Mouse (Mus musculus): ENCODE data around the gene Ints1. TPM values are rescaled to one million over a fixed set of nuclear protein-coding genes. Genes with fewer than 3 reads are reported as not detected.

The Ints1 gene
- 40.0 and 43.6 TPM in 2 replicates for polyA plus RNA-seq (2011; ENCODE audit: insufficient read length, low read depth, missing spikeins)

GRCm38 (mm10) chr5:139775216-139775926 lies at the start of gene Ints1:
Gene Ints1 (minus strand): TSS chr5:139775674.
- Histone ChIP-seq H3K27ac (ENCODE audit: insufficient read depth, low read length) (no peak within 1 kb of the TSS), H3K4me3 (ENCODE audit: insufficient read depth, low read length) (peak within 1 kb of the TSS; percentile 87), H3K4me1 (ENCODE audit: control insufficient read depth, insufficient read depth, low read length) (0 out of 2 replicates have a peak, but pooled peaks cover 4% of the 10 kb centered on the region)
- peak; percentile 73 for TF ChIP-seq POLR2A (IDR thresholded peaks at IDR 0.05; ENCODE audit: low read depth, low read length)
- TF ChIP-seq CTCF (IDR thresholded peaks at IDR 0.05; ENCODE audit: borderline replicate concordance, insufficient read depth, low read length): peak; percentile 88

- no peak for TF ChIP-seq CTCF (IDR thresholded peaks at IDR 0.05; ENCODE audit: borderline replicate concordance, insufficient read depth, low read length)
- TF ChIP-seq POLR2A (IDR thresholded peaks at IDR 0.05; ENCODE audit: low read depth, low read length): no peak
- Histone ChIP-seq H3K4me1 (ENCODE audit: control insufficient read depth, insufficient read depth, low read length) (peaks cover 6% of the 10 kb centered on the region; the same call in 1 of the 2 replicates), H3K27ac (ENCODE audit: insufficient read depth, low read length) (no peak overlapping the region), H3K4me3 (ENCODE audit: insufficient read depth, low read length) (no peak overlapping the region)
Observed at GRCm38 (mm10) chr5:139824531-139824930, 49.1 kb upstream of the Ints1 start.

- Histone ChIP-seq H3K4me3 (ENCODE audit: insufficient read depth, low read length) (no peak overlapping the region), H3K4me1 (ENCODE audit: control insufficient read depth, insufficient read depth, low read length) (peaks cover 6% of the 10 kb centered on the region; the same call in 1 of the 2 replicates), H3K27ac (ENCODE audit: insufficient read depth, low read length) (no peak overlapping the region)
- no peak for TF ChIP-seq CTCF (IDR thresholded peaks at IDR 0.05; ENCODE audit: borderline replicate concordance, insufficient read depth, low read length)
- TF ChIP-seq POLR2A (IDR thresholded peaks at IDR 0.05; ENCODE audit: low read depth, low read length): no peak
Observed at GRCm38 (mm10) chr5:139821466-139822459, 46.3 kb upstream of the Ints1 start.

GRCm38 (mm10) chr5:139819538-139820181 lies 44.2 kb upstream of the Ints1 start, which contains the start of gene Tmem184a:
Gene Tmem184a (minus strand): TSS chr5:139819917.
- TF ChIP-seq POLR2A (IDR thresholded peaks at IDR 0.05; ENCODE audit: low read depth, low read length) (no peak), CTCF (IDR thresholded peaks at IDR 0.05; ENCODE audit: borderline replicate concordance, insufficient read depth, low read length) (no peak)
- Histone ChIP-seq H3K4me3 (ENCODE audit: insufficient read depth, low read length) (no peak within 1 kb of the TSS), H3K27ac (ENCODE audit: insufficient read depth, low read length) (no peak within 1 kb of the TSS), H3K4me1 (ENCODE audit: control insufficient read depth, insufficient read depth, low read length) (no peaks in the 10 kb centered on the region)

- TF ChIP-seq CTCF (IDR thresholded peaks at IDR 0.05; ENCODE audit: borderline replicate concordance, insufficient read depth, low read length) (no peak), POLR2A (IDR thresholded peaks at IDR 0.05; ENCODE audit: low read depth, low read length) (no peak)
- no peak overlapping the region for H3K4me3 ChIP-seq (ENCODE audit: insufficient read depth, low read length)
- no peaks in the 10 kb centered on the region for H3K4me1 ChIP-seq (ENCODE audit: control insufficient read depth, insufficient read depth, low read length)
- no peak overlapping the region for H3K27ac ChIP-seq (ENCODE audit: insufficient read depth, low read length)
Observed at GRCm38 (mm10) chr5:139818801-139819200, 43.3 kb upstream of the Ints1 start.

- no peak overlapping the region for H3K27ac ChIP-seq (ENCODE audit: insufficient read depth, low read length)
- H3K4me1 ChIP-seq (ENCODE audit: control insufficient read depth, insufficient read depth, low read length): no peaks in the 10 kb centered on the region
- no peak for TF ChIP-seq POLR2A (IDR thresholded peaks at IDR 0.05; ENCODE audit: low read depth, low read length)
- TF ChIP-seq CTCF (IDR thresholded peaks at IDR 0.05; ENCODE audit: borderline replicate concordance, insufficient read depth, low read length): no peak
- no peak overlapping the region for H3K4me3 ChIP-seq (ENCODE audit: insufficient read depth, low read length)
Observed at GRCm38 (mm10) chr5:139818056-139818455, 42.6 kb upstream of the Ints1 start.

GRCm38 (mm10) chr5:139817292-139817691 lies 41.8 kb upstream of the Ints1 start:
- TF ChIP-seq CTCF (IDR thresholded peaks at IDR 0.05; ENCODE audit: borderline replicate concordance, insufficient read depth, low read length): peak; percentile 76; the same call in 1 of the 2 replicates
- TF ChIP-seq POLR2A (IDR thresholded peaks at IDR 0.05; ENCODE audit: low read depth, low read length): no peak
- Histone ChIP-seq H3K4me3 (ENCODE audit: insufficient read depth, low read length) (no peak overlapping the region), H3K4me1 (ENCODE audit: control insufficient read depth, insufficient read depth, low read length) (no peaks in the 10 kb centered on the region), H3K27ac (ENCODE audit: insufficient read depth, low read length) (no peak overlapping the region)

GRCm38 (mm10) chr5:139816445-139816844 lies 41.0 kb upstream of the Ints1 start:
- TF ChIP-seq POLR2A (IDR thresholded peaks at IDR 0.05; ENCODE audit: low read depth, low read length): no peak
- no peak for TF ChIP-seq CTCF (IDR thresholded peaks at IDR 0.05; ENCODE audit: borderline replicate concordance, insufficient read depth, low read length)
- no peak overlapping the region for H3K27ac ChIP-seq (ENCODE audit: insufficient read depth, low read length)
- H3K4me1 ChIP-seq (ENCODE audit: control insufficient read depth, insufficient read depth, low read length): no peaks in the 10 kb centered on the region
- no peak overlapping the region for H3K4me3 ChIP-seq (ENCODE audit: insufficient read depth, low read length)

GRCm38 (mm10) chr5:139815964-139816363 lies 40.5 kb upstream of the Ints1 start:
- no peaks in the 10 kb centered on the region for H3K4me1 ChIP-seq (ENCODE audit: control insufficient read depth, insufficient read depth, low read length)
- no peak overlapping the region for H3K27ac ChIP-seq (ENCODE audit: insufficient read depth, low read length)
- H3K4me3 ChIP-seq (ENCODE audit: insufficient read depth, low read length): no peak overlapping the region
- TF ChIP-seq POLR2A (IDR thresholded peaks at IDR 0.05; ENCODE audit: low read depth, low read length): no peak
- TF ChIP-seq CTCF (IDR thresholded peaks at IDR 0.05; ENCODE audit: borderline replicate concordance, insufficient read depth, low read length): no peak
